Mouse (Mus musculus) lung, embryonic 14.5 days (tissue): ENCODE measurements around the gene Gsta3. TPM values are rescaled to one million over a fixed set of nuclear protein-coding genes. Genes with fewer than 3 reads are reported as not detected.

Experiments used
- ATAC-seq: fragments of 200-750 bp; cut with Nextera tagmentation; 2 replicates; pipeline ENCODE4 v1.8.0; 2017; ENCODE audit warnings: mild to moderate bottlenecking, moderate TSS enrichment, moderate library complexity; ENCODE audit not compliant: insufficient read depth
- DNase-seq: peaks from one replicate; pipeline ENCODE4 v3.0.0-alpha.2; 2015
- H3K27ac ChIP-seq: fragments of 300-500 bp; sonication (generic); 2 replicates; pipeline ENCODE4 v1.5.1; 2014; ENCODE audit warnings: low read depth, mild to moderate bottlenecking, moderate library complexity
- H3K27me3 ChIP-seq: fragments of 300-500 bp; sonication (generic); 2 replicates; pipeline ENCODE4 v1.6.1; 2014; ENCODE audit warnings: low read length, control low read depth; ENCODE audit not compliant: insufficient read depth
- H3K36me3 ChIP-seq: fragments of 300-500 bp; sonication (generic); 2 replicates; pipeline ENCODE4 v1.6.1; 2014; ENCODE audit warnings: control low read depth; ENCODE audit not compliant: insufficient read depth
- H3K4me1 ChIP-seq: fragments of 300-500 bp; sonication (generic); 2 replicates; pipeline ENCODE4 v1.6.1; 2014; ENCODE audit warnings: antibody characterized with exemption, control low read depth; ENCODE audit not compliant: insufficient read depth
- H3K4me2 ChIP-seq: fragments of 300-500 bp; sonication (generic); 2 replicates; pipeline ENCODE4 v1.6.1; 2014; ENCODE audit warnings: mild to moderate bottlenecking
- H3K4me3 ChIP-seq: fragments of 300-500 bp; sonication (generic); 2 replicates; pipeline ENCODE4 v1.5.1; 2014; ENCODE audit warnings: low read depth, low read length
- H3K9ac ChIP-seq: fragments of 300-500 bp; sonication (generic); 2 replicates; pipeline ENCODE4 v1.6.1; 2014
- H3K9me3 ChIP-seq: fragments of 300-500 bp; sonication (generic); 2 replicates; pipeline ENCODE4 v1.6.1; 2016; ENCODE audit warnings: low read depth, low read length, control low read depth
- CTCF ChIP-seq: IDR thresholded peaks from 2 replicates; pipeline ENCODE4 v1.5.1; 2016; ENCODE audit warnings: antibody characterized with exemption, low read depth
- WGBS: fragments of 180-500 bp; shearing (Covaris S2); extraction: QIAGEN DNeasy Blood & Tissue Kit; methylation state at CpG from one replicate; pipeline ENCODE4 v1.1.7; 2014; 5-methylcytosine and 5-hydroxymethylcytosine counted together
- polyA plus RNA-seq: library from polyadenylated mRNA; unstranded; fragments of >200 nt; fragmentation: Nextera tagmentation; extraction: Ambion mirVana; gene quantifications from 2 replicates; pipeline ENCODE4 v1.2.1, GENCODE M21; 2014

Gsta3 gene
- polyA plus RNA-seq, 1 experiment from 2014 or later = 0.55 TPM

DNA sequence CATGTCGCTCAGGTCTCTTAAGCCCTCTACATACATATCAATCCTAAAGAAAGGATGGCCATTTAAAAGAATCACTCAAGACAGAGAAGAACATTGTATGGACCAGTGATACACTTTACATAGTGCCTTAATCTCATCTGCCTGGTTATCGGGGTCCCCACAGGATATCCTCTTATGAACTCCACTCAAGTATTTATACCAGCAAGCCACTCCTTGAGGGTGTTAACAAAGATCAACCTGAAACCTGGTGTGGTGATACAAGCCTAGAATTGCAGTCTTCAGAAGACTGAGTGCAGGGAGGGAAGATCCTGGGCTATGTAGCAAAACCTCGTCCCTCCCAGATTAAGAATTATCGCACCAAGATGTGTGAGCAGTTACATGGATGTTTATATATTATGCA lies 51.0 kb downstream of the Gsta3 start:
- DNase-seq = no peak
- no peaks in the 10 kb centered on the region for H3K36me3 ChIP-seq
- no peaks in the 10 kb centered on the region for H3K9me3 ChIP-seq
- no peaks in the 10 kb centered on the region for H3K27me3 ChIP-seq
- no peak overlapping the region for H3K4me3 ChIP-seq
- H3K4me2 ChIP-seq = no peak overlapping the region
- H3K27ac ChIP-seq = no peak overlapping the region
- H3K4me1 ChIP-seq = no peaks in the 10 kb centered on the region
- H3K9ac ChIP-seq = no peak overlapping the region
- no peak for ATAC-seq
- WGBS = 89% methylated on average over 4 of the region's 4 CpGs
- TF ChIP-seq CTCF = no peak

DNA sequence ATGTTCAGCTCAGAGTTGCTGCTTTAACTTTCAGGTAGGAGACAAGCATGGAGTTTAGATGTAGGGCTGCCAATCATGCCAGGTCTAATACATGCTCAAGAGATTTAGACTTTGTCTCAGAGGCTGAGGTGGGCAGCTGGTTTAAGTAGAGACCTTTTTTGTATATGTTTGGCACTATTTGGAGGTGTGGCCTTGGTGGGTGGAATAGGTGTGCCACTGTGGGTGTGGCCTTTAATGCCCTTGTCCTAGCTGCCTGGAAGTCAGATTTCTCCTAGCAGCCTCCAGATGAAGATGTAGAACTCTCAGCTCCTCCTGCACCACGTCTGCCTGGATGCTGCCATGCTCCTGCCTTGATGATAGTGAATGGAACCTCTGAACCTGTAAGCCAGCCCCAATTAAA lies 52.2 kb downstream of the Gsta3 start:
- Histone ChIP-seq H3K4me3 (no peak overlapping the region), H3K36me3 (no peaks in the 10 kb centered on the region), H3K9me3 (no peaks in the 10 kb centered on the region), H3K4me2 (no peak overlapping the region), H3K9ac (no peak overlapping the region), H3K27me3 (no peaks in the 10 kb centered on the region), H3K4me1 (no peaks in the 10 kb centered on the region), H3K27ac (no peak overlapping the region)
- no peak for TF ChIP-seq CTCF
- WGBS = 48% methylated on average over 1 of the region's 1 CpGs
- ATAC-seq (no peak), DNase-seq (no peak)

DNA sequence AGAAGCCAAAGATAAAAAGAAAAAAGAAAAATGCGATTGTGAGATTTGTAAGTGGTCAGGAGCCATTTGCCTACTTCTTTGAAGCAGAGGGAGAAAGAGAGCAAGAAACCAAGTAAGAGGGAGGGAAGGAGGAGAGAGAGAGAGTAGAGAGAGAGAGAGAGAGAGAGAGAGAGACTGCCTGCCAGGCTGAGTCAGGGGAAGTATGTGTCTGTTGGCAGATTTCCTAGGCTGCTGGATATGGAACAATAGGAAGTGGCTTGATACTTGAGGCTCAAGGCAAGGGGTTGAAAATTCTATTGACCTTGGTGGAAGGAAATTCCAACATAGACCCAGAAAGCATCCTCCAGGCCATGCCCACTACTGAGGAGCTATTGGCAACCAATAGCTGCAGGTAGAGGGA lies 55.8 kb downstream of the Gsta3 start:
- 0 out of 2 replicates have a peak, but pooled peaks have one; percentile 38 for ATAC-seq
- TF ChIP-seq CTCF = no peak
- H3K4me3 ChIP-seq = no peak overlapping the region
- no peak overlapping the region for H3K9ac ChIP-seq
- WGBS = 92% methylated on average over 1 of the region's 1 CpGs
- peak; percentile 53 for DNase-seq
- H3K36me3 ChIP-seq = no peaks in the 10 kb centered on the region
- H3K9me3 ChIP-seq = no peaks in the 10 kb centered on the region
- no peaks in the 10 kb centered on the region for H3K4me1 ChIP-seq
- H3K27ac ChIP-seq = no peak overlapping the region
- H3K27me3 ChIP-seq = no peaks in the 10 kb centered on the region
- no peak overlapping the region for H3K4me2 ChIP-seq

- no peaks in the 10 kb centered on the region for H3K27me3 ChIP-seq
- no peak overlapping the region for H3K27ac ChIP-seq
- H3K4me1 ChIP-seq = no peaks in the 10 kb centered on the region
- H3K36me3 ChIP-seq = no peaks in the 10 kb centered on the region
- peak; percentile 33 for DNase-seq
- no peaks in the 10 kb centered on the region for H3K9me3 ChIP-seq
- ATAC-seq = peak; percentile 35; the same call in 1 of the 2 replicates
- TF ChIP-seq CTCF = no peak
- WGBS = 95% methylated on average over 4 of the region's 4 CpGs
- no peak overlapping the region for H3K4me2 ChIP-seq
- H3K9ac ChIP-seq = no peak overlapping the region
- no peak overlapping the region for H3K4me3 ChIP-seq
Measured at GRCm38 (mm10) chr1:21298114-21298513, 57.7 kb downstream of the Gsta3 start.

- peak; percentile 2 for DNase-seq
- no peaks in the 10 kb centered on the region for H3K36me3 ChIP-seq
- no peak overlapping the region for H3K4me3 ChIP-seq
- H3K4me2 ChIP-seq = no peak overlapping the region
- 48% methylated on average over 3 of the region's 3 CpGs for WGBS
- H3K4me1 ChIP-seq = no peaks in the 10 kb centered on the region
- H3K27me3 ChIP-seq = no peaks in the 10 kb centered on the region
- no peak for TF ChIP-seq CTCF
- no peak for ATAC-seq
- no peak overlapping the region for H3K9ac ChIP-seq
- H3K9me3 ChIP-seq = no peaks in the 10 kb centered on the region
- H3K27ac ChIP-seq = no peak overlapping the region
Measured at GRCm38 (mm10) chr1:21299826-21300225, 59.4 kb downstream of the Gsta3 start.

GRCm38 (mm10) chr1:21301686-21302085 lies 61.3 kb downstream of the Gsta3 start:
- Histone ChIP-seq H3K4me1 (no peaks in the 10 kb centered on the region), H3K4me3 (no peak overlapping the region), H3K27ac (no peak overlapping the region), H3K9ac (no peak overlapping the region), H3K4me2 (no peak overlapping the region), H3K36me3 (no peaks in the 10 kb centered on the region), H3K9me3 (no peaks in the 10 kb centered on the region), H3K27me3 (no peaks in the 10 kb centered on the region)
- ATAC-seq (no peak), DNase-seq (no peak)
- WGBS = 66% methylated on average over 3 of the region's 3 CpGs
- no peak for TF ChIP-seq CTCF

DNA sequence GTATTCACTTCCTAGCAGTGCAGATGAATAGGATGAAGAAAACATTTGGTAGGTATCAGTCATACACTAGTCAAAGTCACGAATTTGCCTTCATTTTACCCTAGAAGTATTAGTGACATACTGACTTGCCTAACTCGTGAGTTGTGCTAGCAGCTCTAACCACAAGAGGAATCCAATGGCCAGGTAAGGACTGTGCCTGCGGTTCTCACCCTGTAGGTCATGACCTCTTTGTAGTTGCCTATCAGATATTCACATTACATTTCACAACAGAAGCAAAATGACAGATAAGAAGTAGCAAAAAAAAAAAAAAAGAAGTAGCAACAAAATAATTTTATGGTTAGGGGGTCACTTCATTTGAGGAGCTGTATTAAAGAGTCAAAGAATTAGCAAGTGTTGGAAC lies 63.8 kb downstream of the Gsta3 start:
- 63% methylated on average over 3 of the region's 3 CpGs for WGBS
- Histone ChIP-seq H3K9ac (no peak overlapping the region), H3K27me3 (no peaks in the 10 kb centered on the region), H3K4me2 (no peak overlapping the region), H3K27ac (no peak overlapping the region), H3K9me3 (no peaks in the 10 kb centered on the region), H3K4me3 (no peak overlapping the region), H3K36me3 (no peaks in the 10 kb centered on the region), H3K4me1 (no peaks in the 10 kb centered on the region)
- no peak for ATAC-seq
- no peak for TF ChIP-seq CTCF
- DNase-seq = no peak

GRCm38 (mm10) chr1:21304646-21305045 lies 64.3 kb downstream of the Gsta3 start:
- no peak for TF ChIP-seq CTCF
- DNase-seq = no peak
- no peak overlapping the region for H3K27ac ChIP-seq
- H3K4me3 ChIP-seq = no peak overlapping the region
- H3K27me3 ChIP-seq = no peaks in the 10 kb centered on the region
- no peak overlapping the region for H3K4me2 ChIP-seq
- no peaks in the 10 kb centered on the region for H3K36me3 ChIP-seq
- H3K9me3 ChIP-seq = no peaks in the 10 kb centered on the region
- no peak overlapping the region for H3K9ac ChIP-seq
- ATAC-seq = no peak
- 75% methylated on average over 4 of the region's 4 CpGs for WGBS
- H3K4me1 ChIP-seq = no peaks in the 10 kb centered on the region
